Mouse (Mus musculus): ENCODE results near the gene Maco1.

Maco1 gene

GRCm38 (mm10) chr4:134772805-134773674, 80.1 kb downstream of the Maco1 start:
- peak; percentile 95 for DNase-seq (ENCODE audit: low read depth, low spot score)

DNA sequence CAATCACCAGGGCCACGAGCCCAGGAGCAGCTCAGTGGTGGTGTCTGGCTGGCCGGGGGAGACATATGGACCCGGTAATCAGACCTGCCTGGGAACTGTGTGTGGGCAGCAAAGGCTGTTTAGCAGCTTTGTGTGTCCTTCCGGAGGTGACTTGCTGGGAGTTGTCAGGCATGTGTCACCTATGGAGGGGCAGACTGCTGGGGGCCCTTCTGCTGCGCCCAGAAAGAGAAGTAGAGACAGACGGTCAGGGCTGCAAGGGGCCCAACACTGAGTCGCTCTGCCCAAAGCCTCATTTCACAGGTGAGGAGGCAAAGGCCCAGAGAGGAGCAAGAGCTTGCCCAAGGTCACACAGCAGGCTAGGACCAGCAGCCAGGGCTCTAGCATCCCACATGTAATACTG, 83.3 kb downstream of the Maco1 start:
- DNase-seq (ENCODE audit: low read depth, low spot score), result no peak

GRCm38 (mm10) chr4:134769081-134769811, 83.9 kb downstream of the Maco1 start:
- no peak for DNase-seq (ENCODE audit: low read depth, low spot score)

DNA sequence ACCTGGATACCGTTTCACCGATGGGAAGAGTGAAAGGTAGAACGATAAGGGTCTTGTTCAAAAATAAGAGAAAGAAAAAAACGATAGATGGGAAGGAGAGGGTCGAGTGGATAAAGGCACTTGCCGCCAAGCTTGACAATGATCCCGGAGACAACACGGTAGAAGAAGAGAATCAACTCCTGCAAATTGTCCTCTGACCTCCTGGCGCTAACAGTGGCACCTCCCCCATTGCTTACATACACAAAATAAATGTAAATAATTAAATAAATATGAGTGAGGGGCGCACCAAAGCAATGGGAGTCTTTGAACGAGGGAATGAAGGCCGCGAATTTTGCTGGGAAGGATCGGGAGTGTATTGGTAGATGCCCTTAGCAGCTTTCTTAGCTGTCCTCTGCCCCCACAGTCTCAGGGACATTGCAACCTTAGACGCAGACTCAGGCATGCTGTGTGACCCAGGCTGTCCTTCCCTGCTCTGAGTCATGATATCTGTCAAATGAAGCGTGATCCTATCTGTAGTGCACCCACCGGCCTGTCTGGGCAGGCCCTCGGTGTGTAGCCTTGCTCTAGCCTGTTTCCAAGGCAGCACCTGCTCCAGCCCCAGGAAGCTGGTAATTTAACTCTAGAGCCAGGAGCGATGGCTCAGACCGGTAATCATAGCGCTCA, 84.8 kb downstream of the Maco1 start:
- peak; percentile 19 for DNase-seq (ENCODE audit: low read depth, low spot score)

DNA sequence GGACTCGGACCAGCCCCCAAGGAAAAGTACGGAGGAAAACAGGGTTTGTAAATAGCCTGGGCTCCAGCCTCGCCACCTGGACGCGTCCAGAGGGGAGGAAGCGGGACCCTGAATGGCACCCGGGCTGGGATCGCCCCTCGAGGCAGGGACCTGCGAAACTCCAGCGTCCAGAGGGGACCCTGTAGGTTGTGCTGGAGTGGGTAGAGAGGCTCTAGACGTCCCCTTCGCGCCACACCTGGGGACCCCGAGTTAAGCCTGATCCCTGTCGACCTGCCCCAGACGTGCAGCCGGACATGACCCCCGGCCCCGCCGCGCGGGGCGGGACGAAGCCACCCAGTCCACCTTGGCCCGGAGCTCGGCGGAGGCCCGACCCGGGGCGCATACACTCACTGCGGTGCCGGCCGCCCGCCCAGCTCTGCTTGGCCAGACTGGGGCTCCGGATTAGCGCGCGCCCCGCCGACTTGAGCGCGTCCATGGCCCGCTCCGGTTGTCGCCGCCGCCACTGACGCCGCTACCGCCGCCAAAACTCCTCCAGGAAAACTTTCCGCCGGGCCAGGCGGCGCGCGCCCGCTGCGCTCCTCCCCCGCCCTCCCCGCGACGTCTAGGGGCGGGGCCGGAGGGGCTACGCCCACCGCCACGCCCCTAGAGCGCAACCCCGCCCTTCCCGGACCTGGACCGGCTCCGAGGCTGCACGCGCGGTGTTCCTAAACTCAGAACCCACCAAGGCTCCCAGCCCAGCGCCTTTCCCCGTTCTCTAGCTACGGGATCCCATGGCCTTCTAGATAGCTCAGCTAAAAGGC, 85.5 kb downstream of the Maco1 start, which contains the start of gene Ldlrap1:
Ldlrap1 (minus strand) TSS at position 599 of the 800 bp plus-strand sequence.
- peak; percentile 81 for DNase-seq (ENCODE audit: low read depth, low spot score)

DNA sequence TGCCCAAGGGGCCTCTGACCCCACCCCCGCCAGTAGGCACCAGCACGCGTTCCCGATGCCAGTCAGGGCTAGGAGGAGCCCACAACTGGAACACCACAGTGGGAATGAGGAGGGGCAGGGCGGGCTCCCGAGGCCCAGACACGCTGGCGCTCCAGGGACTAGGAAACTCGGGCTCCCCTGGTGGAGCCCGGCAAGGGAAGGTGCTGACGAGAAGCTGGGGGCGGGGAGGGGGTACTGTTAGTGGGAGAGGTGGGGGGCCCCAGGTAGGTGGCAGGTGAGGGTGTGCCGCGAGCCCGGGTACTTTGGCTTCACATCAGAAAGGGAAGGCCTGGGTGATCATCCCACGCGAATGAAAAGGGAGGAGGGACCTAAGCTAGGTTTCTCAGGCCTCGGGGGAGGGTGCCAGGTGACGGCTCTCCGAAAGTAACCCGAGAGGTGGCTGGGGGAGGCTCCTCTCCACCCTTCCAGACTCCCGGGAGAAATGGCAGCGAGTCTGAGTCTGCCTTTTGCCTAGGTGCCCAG, 86.2 kb downstream of the Maco1 start:
- no peak for DNase-seq (ENCODE audit: low read depth, low spot score)

GRCm38 (mm10) chr4:134766277-134766676, 86.9 kb downstream of the Maco1 start:
- DNase-seq (ENCODE audit: low read depth, low spot score), result no peak

DNA sequence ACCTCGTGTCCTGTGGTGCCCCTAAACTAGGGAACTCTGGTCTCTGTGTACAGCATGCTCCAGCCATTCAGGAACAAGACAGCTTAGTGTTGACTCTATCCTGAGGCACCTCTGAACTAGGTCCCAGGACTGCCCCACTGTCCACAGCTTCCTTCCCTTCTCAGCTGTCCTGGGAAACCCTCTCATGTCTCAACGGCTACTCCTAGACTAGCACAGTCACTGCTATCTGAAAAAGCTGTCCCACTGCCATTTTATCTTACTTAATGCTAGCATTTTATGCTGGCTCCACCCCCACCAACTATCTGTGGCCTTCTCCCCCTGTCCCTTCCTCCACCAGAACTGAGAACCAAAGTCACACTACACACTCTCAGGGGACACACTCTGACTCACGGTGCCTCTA, 88.8 kb downstream of the Maco1 start:
- no peak for DNase-seq (ENCODE audit: low read depth, low spot score)

- no peak for DNase-seq (ENCODE audit: low read depth, low spot score)
Observed at GRCm38 (mm10) chr4:134762360-134762759, 90.8 kb downstream of the Maco1 start.

- no peak for DNase-seq (ENCODE audit: low read depth, low spot score)
Observed at GRCm38 (mm10) chr4:134760793-134761201, 92.3 kb downstream of the Maco1 start.

GRCm38 (mm10) chr4:134760281-134760680, 92.9 kb downstream of the Maco1 start:
- DNase-seq (ENCODE audit: low read depth, low spot score), result no peak

DNA sequence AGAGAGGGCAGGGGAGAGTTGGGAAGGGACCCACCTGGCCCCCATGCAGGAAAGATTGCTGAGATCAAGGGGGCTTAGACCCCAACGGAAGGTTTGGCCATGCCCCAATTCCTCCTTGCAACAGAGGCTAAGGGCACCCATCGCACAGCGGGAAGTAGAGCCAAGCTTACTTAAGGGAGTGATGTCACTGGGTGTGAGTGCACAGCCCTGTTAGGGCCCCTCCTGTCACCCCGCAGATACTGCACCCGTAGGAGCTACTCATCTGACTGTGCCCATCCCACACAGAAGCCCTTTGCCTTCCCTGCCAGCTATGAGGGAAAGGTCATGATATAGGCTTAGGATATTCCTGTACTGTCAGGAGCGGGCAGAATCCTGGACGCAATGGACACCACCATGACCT, 93.6 kb downstream of the Maco1 start:
- DNase-seq (ENCODE audit: low read depth, low spot score), result no peak

GRCm38 (mm10) chr4:134758922-134759321, 94.2 kb downstream of the Maco1 start:
- no peak for DNase-seq (ENCODE audit: low read depth, low spot score)

DNA sequence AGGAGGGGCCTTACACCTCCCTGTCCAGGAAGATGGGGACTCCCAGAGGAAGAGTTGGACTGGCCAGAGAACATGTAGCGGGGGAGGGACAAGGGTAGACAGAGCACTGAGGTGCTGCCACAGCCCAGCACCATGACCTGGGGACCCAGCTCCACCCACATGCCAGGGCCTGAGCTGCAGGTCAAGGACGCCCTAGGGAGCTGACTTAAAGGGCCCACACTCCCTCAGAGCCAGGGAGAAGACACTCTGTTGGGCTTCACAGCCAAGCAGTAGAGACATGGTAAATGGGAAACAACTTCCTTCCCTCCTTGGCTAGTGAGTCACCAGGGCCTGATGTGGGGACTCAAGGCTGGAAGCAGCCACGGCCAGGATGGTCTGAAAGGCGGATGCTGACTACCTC, 94.8 kb downstream of the Maco1 start:
- DNase-seq (ENCODE audit: low read depth, low spot score), result no peak

- no peak for DNase-seq (ENCODE audit: low read depth, low spot score)
Observed at GRCm38 (mm10) chr4:134756953-134757352, 96.2 kb downstream of the Maco1 start.

GRCm38 (mm10) chr4:134754941-134755340, 98.2 kb downstream of the Maco1 start:
- no peak for DNase-seq (ENCODE audit: low read depth, low spot score)

GRCm38 (mm10) chr4:134754371-134754770, 98.8 kb downstream of the Maco1 start:
- DNase-seq (ENCODE audit: low read depth, low spot score), result peak; percentile 74

GRCm38 (mm10) chr4:134753516-134754261, 99.5 kb downstream of the Maco1 start:
- peak; percentile 69 for DNase-seq (ENCODE audit: low read depth, low spot score)

- no peak for DNase-seq (ENCODE audit: low read depth, low spot score)
Observed at GRCm38 (mm10) chr4:134752911-134753426, 100.2 kb downstream of the Maco1 start.
